Mouse (Mus musculus) thymus, postnatal 25 days (tissue): ENCODE measurements around the gene Duxbl2.
"Not testable (repeated sequence)": the region's sequence is repeated elsewhere in the genome, so short reads cannot be mapped to it uniquely, and the experiment has no call there.

Experiments
- DNase-seq: peaks from one replicate; pipeline ENCODE4 v3.0.0; 2022

Gene Duxbl2

GRCm38 (mm10) chr14:26118150-26118549 lies at the start of gene Duxbl2:
TSS of gene Duxbl2 (plus strand) at chr14:26118349.
- DNase-seq: not testable (repeated sequence)

- DNase-seq: not testable (repeated sequence)
Measured at GRCm38 (mm10) chr14:26076620-26077390, 41.3 kb upstream of the Duxbl2 start.

GRCm38 (mm10) chr14:26081216-26081615 lies 36.9 kb upstream of the Duxbl2 start, which contains the start of gene Cphx2:
TSS of gene Cphx2 (plus strand) at chr14:26081516.
- DNase-seq: not testable (repeated sequence)

GRCm38 (mm10) chr14:26081997-26082396 lies 36.2 kb upstream of the Duxbl2 start, which contains the start of gene Cphx3:
TSS of gene Cphx3 (plus strand) at chr14:26082297.
- not testable (repeated sequence) for DNase-seq

- DNase-seq: not testable (repeated sequence)
Measured at GRCm38 (mm10) chr14:26097622-26098021, 20.5 kb upstream of the Duxbl2 start.

GRCm38 (mm10) chr14:26118550-26119000 lies 426 bp downstream of the Duxbl2 start:
- not testable (repeated sequence) for DNase-seq

- DNase-seq: not testable (repeated sequence)
Measured at GRCm38 (mm10) chr14:26119095-26119494, 946 bp downstream of the Duxbl2 start.

GRCm38 (mm10) chr14:26147095-26147494 lies 28.9 kb downstream of the Duxbl2 start:
- DNase-seq: not testable (repeated sequence)

GRCm38 (mm10) chr14:26156032-26156431 lies 37.9 kb downstream of the Duxbl2 start:
- not testable (repeated sequence) for DNase-seq

GRCm38 (mm10) chr14:26161156-26161555 lies 43.0 kb downstream of the Duxbl2 start:
- not testable (repeated sequence) for DNase-seq

- not testable (repeated sequence) for DNase-seq
Measured at GRCm38 (mm10) chr14:26162423-26162822, 44.3 kb downstream of the Duxbl2 start.

GRCm38 (mm10) chr14:26165266-26165665 lies 47.1 kb downstream of the Duxbl2 start:
- not testable (repeated sequence) for DNase-seq

GRCm38 (mm10) chr14:26173955-26174354 lies 55.8 kb downstream of the Duxbl2 start:
- not testable (repeated sequence) for DNase-seq

- DNase-seq: not testable (repeated sequence)
Measured at GRCm38 (mm10) chr14:26175028-26175427, 56.9 kb downstream of the Duxbl2 start.
